Mouse (Mus musculus) T-cell, adult 2 months (primary cell): ENCODE results near the gene Acp5.
"Not testable (repeated sequence)": the region's sequence is repeated elsewhere in the genome, so short reads cannot be mapped to it uniquely, and the experiment has no call there.

Experiments
- DNase-seq: peaks from one replicate; pipeline ENCODE4 v3.0.0; 2022; ENCODE audit warnings: low spot score

Gene Acp5

GRCm38 (mm10) chr9:22135644-22136390 lies at the start of gene Acp5:
Gene Acp5, minus strand, starts transcription at chr9:22135711.
- peak; percentile 67 for DNase-seq

GRCm38 (mm10) chr9:22172318-22172717 lies 36.8 kb upstream of the Acp5 start:
- no peak for DNase-seq

- no peak for DNase-seq
These were observed 33.8 kb upstream of the Acp5 start for GRCm38 (mm10) chr9:22169327-22169726.

GRCm38 (mm10) chr9:22167751-22168150 lies 32.2 kb upstream of the Acp5 start:
- no peak for DNase-seq

GRCm38 (mm10) chr9:22166686-22167085 lies 31.2 kb upstream of the Acp5 start:
- no peak for DNase-seq

GRCm38 (mm10) chr9:22165964-22166363 lies 30.5 kb upstream of the Acp5 start:
- DNase-seq: no peak

GRCm38 (mm10) chr9:22164711-22165668 lies 29.5 kb upstream of the Acp5 start:
- DNase-seq: peak; percentile 34

GRCm38 (mm10) chr9:22162912-22163311 lies 27.4 kb upstream of the Acp5 start:
- DNase-seq: no peak

- no peak for DNase-seq
These were observed 26.8 kb upstream of the Acp5 start for GRCm38 (mm10) chr9:22162305-22162704.

- no peak for DNase-seq
These were observed 25.8 kb upstream of the Acp5 start for GRCm38 (mm10) chr9:22161299-22161698.

GRCm38 (mm10) chr9:22157516-22158265 lies 22.2 kb upstream of the Acp5 start:
- no peak for DNase-seq

- DNase-seq: peak; percentile 97
These were observed 21.2 kb upstream of the Acp5 start, which contains the start of gene Pigyl for GRCm38 (mm10) chr9:22156497-22157245. Gene Pigyl, plus strand, starts transcription at chr9:22156846.

GRCm38 (mm10) chr9:22155614-22156013 lies 20.1 kb upstream of the Acp5 start:
- peak; percentile 75 for DNase-seq

GRCm38 (mm10) chr9:22153810-22154209 lies 18.3 kb upstream of the Acp5 start:
- no peak for DNase-seq

- DNase-seq: no peak
These were observed 15.4 kb upstream of the Acp5 start for GRCm38 (mm10) chr9:22150946-22151345.

GRCm38 (mm10) chr9:22150249-22150693 lies 14.8 kb upstream of the Acp5 start:
- DNase-seq: not testable (repeated sequence)

GRCm38 (mm10) chr9:22149426-22150248 lies 14.1 kb upstream of the Acp5 start:
- DNase-seq: no peak

GRCm38 (mm10) chr9:22144304-22144965 lies 8.9 kb upstream of the Acp5 start:
- no peak for DNase-seq

- DNase-seq: peak; percentile 87
These were observed 7.9 kb upstream of the Acp5 start for GRCm38 (mm10) chr9:22143108-22144037.
